Mouse (Mus musculus) neural tube, embryonic 14.5 days (tissue): ENCODE measurements around the gene Tlx3. TPM values are rescaled to one million over a fixed set of nuclear protein-coding genes. Genes with fewer than 3 reads are reported as not detected.

ENCODE experiments used
- ATAC-seq: fragments of 200-750 bp; cut with Nextera tagmentation; 2 replicates; pipeline ENCODE4 v1.8.0; 2017; ENCODE audit warnings: low read depth, mild to moderate bottlenecking, moderate TSS enrichment, moderate library complexity
- H3K27ac ChIP-seq: fragments of 300-500 bp; sonication (generic); 2 replicates; pipeline ENCODE4 v1.5.1; 2014; ENCODE audit warnings: low read depth, mild to moderate bottlenecking, control low read depth, low read length, moderate library complexity, mixed read lengths
- H3K27me3 ChIP-seq: fragments of 300-500 bp; sonication (generic); 2 replicates; pipeline ENCODE4 v1.6.1; 2014; ENCODE audit warnings: low read length; ENCODE audit not compliant: control insufficient read depth, insufficient read depth
- H3K36me3 ChIP-seq: fragments of 300-500 bp; sonication (generic); 2 replicates; pipeline ENCODE4 v1.6.1; 2014; ENCODE audit warnings: low read length, mixed read lengths; ENCODE audit not compliant: control insufficient read depth, insufficient read depth
- H3K4me1 ChIP-seq: fragments of 300-500 bp; sonication (generic); 2 replicates; pipeline ENCODE4 v1.6.1; 2014; ENCODE audit warnings: low read length; ENCODE audit not compliant: control insufficient read depth, insufficient read depth
- H3K4me2 ChIP-seq: fragments of 300-500 bp; sonication (generic); 2 replicates; pipeline ENCODE4 v1.6.1; 2014; ENCODE audit warnings: mild to moderate bottlenecking, low read depth, low read length, control low read depth
- H3K4me3 ChIP-seq: fragments of 300-500 bp; sonication (generic); 2 replicates; pipeline ENCODE4 v1.5.1; 2014; ENCODE audit warnings: low read depth, low read length, control low read depth, mixed read lengths
- H3K9ac ChIP-seq: fragments of 300-500 bp; sonication (generic); replicated peaks from 2 replicates; pipeline ENCODE4 v1.6.1; 2014; ENCODE audit warnings: low read depth, mild to moderate bottlenecking, control low read depth, low read length, mixed read lengths
- H3K9me3 ChIP-seq: fragments of 300-500 bp; sonication (generic); 2 replicates; pipeline ENCODE4 v1.6.1; 2016; ENCODE audit warnings: low read length; ENCODE audit not compliant: control insufficient read depth
- WGBS: fragments of 180-500 bp; shearing (Covaris S2); extraction: QIAGEN DNeasy Blood & Tissue Kit; methylation state at CpG from one replicate; pipeline ENCODE4 v1.1.7; 2014; 5-methylcytosine and 5-hydroxymethylcytosine counted together
- polyA plus RNA-seq: library from polyadenylated mRNA; unstranded; fragments of >200 nt; fragmentation: Nextera tagmentation; extraction: Ambion mirVana; gene quantifications from 2 replicates; pipeline ENCODE4 v1.2.1, GENCODE M21; 2014

Tlx3 gene
- polyA plus RNA-seq, 1 experiment from 2014 or later: 32.9 TPM

- Histone ChIP-seq H3K36me3 (no peaks in the 10 kb centered on the region), H3K4me2 (no peak overlapping the region), H3K9ac (no peak overlapping the region), H3K4me1 (peaks cover 12% of the 10 kb centered on the region), H3K4me3 (no peak overlapping the region), H3K27me3 (peaks cover 40% of the 10 kb centered on the region), H3K27ac (no peak overlapping the region), H3K9me3 (no peaks in the 10 kb centered on the region; the same call in 1 of the 2 replicates)
- ATAC-seq: no peak
- 13% methylated on average over 7 of the region's 7 CpGs for WGBS
Measured at GRCm38 (mm10) chr11:33195061-33195460, 8.3 kb downstream of the Tlx3 start.

DNA sequence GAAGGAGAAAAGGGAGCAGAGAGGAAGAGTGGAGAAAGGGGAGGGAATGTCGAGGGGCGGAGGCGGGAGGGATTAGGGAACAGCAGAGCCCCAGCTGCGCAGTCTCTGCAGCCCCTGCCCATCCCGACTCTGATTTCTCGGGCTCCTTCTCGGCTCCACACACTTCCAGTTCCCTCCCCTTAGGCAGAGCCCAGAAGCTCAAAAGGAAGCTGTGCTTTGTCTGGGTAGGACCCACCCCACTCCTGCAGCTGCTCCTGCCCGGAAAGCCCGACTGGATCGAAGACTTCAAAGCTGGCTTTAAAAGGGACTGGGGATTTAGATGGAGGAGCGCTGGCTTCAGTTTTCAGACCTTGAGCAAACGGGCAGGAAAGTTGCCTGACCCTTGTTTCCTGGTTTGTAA lies 9.7 kb downstream of the Tlx3 start:
- no peak overlapping the region for H3K9ac ChIP-seq
- no peak overlapping the region for H3K27ac ChIP-seq
- under 1% methylated on average over 12 of the region's 12 CpGs for WGBS
- H3K4me1 ChIP-seq: peaks cover 12% of the 10 kb centered on the region
- ATAC-seq: no peak
- no peaks in the 10 kb centered on the region for H3K36me3 ChIP-seq
- no peak overlapping the region for H3K4me2 ChIP-seq
- no peaks in the 10 kb centered on the region; the same call in 1 of the 2 replicates for H3K9me3 ChIP-seq
- no peak overlapping the region for H3K4me3 ChIP-seq
- peaks cover 40% of the 10 kb centered on the region for H3K27me3 ChIP-seq

DNA sequence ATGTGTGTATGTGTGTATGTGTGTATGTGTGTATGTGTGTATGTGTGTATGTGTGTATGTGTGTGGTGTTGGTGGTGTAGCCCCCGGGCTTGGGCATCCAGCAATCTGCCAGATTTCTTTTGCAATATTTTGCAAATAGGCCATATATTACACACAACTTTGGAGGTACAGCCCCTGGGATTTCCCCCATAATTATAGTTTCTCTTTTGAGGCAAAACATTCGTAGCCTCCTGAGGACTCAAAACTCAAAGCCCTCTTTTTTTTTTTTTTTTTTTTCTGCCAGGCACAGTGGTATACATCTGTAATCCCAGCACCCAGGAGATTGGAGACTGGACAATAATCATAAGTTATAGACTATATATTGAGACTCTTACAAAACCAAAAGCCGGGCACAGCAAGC lies 21.6 kb downstream of the Tlx3 start:
- H3K27ac ChIP-seq: no peak overlapping the region
- no peaks in the 10 kb centered on the region for H3K9me3 ChIP-seq
- H3K4me3 ChIP-seq: no peak overlapping the region
- H3K4me1 ChIP-seq: peaks cover 7% of the 10 kb centered on the region; the same call in 1 of the 2 replicates
- no peak overlapping the region for H3K9ac ChIP-seq
- no peak for ATAC-seq
- H3K36me3 ChIP-seq: no peaks in the 10 kb centered on the region
- H3K27me3 ChIP-seq: no peaks in the 10 kb centered on the region; the same call in 1 of the 2 replicates
- no peak overlapping the region for H3K4me2 ChIP-seq
- 74% methylated on average over 3 of the region's 3 CpGs for WGBS

DNA sequence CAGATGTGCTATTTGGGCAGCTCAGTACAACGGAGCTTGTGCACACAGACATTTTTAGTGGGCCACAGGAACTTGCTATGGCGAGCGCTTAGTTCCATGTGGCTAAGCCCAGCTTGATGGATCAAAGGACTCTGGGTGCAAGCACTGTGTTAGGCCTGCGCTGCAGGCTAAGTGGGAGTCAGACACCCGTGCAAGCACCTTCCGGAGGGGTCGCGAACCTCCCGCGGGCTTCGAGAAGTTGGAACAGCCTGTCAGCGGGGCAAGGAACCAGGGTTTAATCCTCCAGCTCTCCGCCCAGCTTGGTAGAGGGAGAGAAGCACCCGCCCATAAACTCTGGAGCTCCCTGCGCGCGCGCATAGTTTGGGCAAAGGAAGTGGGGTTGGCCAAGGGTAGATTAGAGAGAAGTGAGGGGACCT lies 22.7 kb downstream of the Tlx3 start:
- WGBS: 5% methylated on average over 18 of the region's 18 CpGs
- Histone ChIP-seq H3K9ac (0 out of 2 replicates have a peak overlapping the region, but pooled peaks have one; percentile 1), H3K4me3 (no peak overlapping the region)

DNA sequence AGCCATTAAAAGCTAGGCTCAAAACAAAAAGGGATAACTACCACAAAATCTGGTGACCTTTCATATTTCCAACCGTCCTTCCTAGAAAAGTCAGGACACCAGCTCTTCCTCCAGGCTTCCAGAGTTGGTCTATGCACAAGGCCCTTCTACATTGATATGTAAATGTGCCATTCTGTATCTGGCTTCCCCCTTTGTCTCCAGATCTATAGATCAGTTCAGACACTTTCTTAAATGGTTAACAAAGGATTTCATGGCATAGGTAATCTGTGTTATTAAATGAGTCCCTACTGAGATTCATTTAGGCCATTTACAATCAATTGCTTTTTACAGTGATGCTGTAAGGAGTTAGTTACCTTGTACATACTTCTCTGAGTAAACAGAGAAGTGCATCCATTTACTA lies 23.6 kb downstream of the Tlx3 start:
- WGBS: 17% methylated on average over 1 of the region's 1 CpGs
- Histone ChIP-seq H3K4me3 (no peak overlapping the region), H3K9ac (no peak overlapping the region), H3K4me2 (no peak overlapping the region), H3K27me3 (no peaks in the 10 kb centered on the region; the same call in 1 of the 2 replicates), H3K27ac (no peak overlapping the region), H3K4me1 (peaks cover 7% of the 10 kb centered on the region; the same call in 1 of the 2 replicates), H3K36me3 (no peaks in the 10 kb centered on the region), H3K9me3 (no peaks in the 10 kb centered on the region)
- ATAC-seq: no peak

More for the DNA sequence above, 22.7 kb downstream of the Tlx3 start:
- peak overlapping the region; percentile 36; the same call in 1 of the 2 replicates for H3K4me2 ChIP-seq
- no peaks in the 10 kb centered on the region for H3K9me3 ChIP-seq
- H3K27me3 ChIP-seq: no peaks in the 10 kb centered on the region; the same call in 1 of the 2 replicates
- no peak for ATAC-seq
- H3K36me3 ChIP-seq: no peaks in the 10 kb centered on the region
- peaks cover 7% of the 10 kb centered on the region; the same call in 1 of the 2 replicates for H3K4me1 ChIP-seq
- H3K27ac ChIP-seq: no peak overlapping the region

DNA sequence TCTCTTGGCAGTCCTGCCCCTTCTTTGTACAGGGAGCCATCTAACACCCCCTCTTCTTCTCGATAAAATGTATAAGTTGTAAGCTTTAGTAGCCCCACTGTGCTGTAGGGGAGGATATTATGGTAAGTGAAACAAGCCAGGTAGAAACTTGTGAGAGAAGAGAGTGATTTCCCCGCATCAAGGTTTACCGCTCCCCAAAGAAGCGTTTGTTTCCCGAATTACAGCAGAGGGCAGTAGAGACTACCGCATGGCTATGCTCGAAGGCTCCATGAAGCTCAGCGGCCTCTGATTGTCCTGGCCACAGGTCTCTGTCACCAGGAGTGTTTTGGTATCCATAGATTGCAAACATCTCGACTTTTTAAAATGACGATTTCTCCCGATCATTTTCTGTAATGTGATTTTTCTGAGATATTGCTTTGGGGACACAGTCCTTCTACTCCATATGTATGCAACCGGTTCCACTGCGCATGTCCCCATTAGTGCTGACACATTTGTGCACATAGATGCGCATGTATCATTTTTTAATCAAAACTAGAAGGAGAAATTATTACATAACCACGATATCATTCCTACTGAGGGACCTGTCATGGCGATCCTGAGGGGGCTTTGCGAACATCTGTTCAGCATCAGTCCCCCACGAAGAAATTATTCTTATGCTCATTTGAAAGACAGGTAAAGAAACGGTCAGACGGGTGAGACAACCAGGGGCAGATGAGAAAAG lies 26.7 kb downstream of the Tlx3 start:
- Histone ChIP-seq H3K4me2 (no peak overlapping the region), H3K27me3 (no peaks in the 10 kb centered on the region; the same call in 1 of the 2 replicates), H3K4me1 (peaks cover 7% of the 10 kb centered on the region; the same call in 1 of the 2 replicates), H3K36me3 (no peaks in the 10 kb centered on the region), H3K27ac (no peak overlapping the region), H3K9me3 (no peaks in the 10 kb centered on the region), H3K4me3 (no peak overlapping the region), H3K9ac (no peak overlapping the region)
- ATAC-seq: peak; percentile 78; the same call in 1 of the 2 replicates
- 28% methylated on average over 20 of the region's 20 CpGs for WGBS

DNA sequence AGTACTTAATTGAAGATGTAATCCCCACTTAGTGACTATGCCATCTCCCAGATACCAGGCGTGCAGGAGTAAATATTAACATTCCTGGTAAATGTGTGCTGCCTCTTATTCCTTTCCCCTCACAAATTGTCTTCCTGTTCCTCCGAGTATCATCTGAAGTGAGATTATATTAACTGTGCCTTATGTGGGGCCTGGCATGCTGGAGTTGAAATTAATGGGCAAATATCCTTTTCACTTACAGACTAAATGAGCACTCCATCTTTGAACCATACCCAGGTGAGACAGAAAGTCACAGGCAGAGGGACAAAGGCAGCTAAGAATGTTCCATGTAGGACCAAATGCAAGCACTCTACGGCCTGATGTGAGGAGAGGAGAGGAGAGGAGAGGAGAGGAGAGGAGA lies 27.6 kb downstream of the Tlx3 start:
- Histone ChIP-seq H3K9ac (no peak overlapping the region), H3K4me1 (peaks cover 5% of the 10 kb centered on the region; the same call in 1 of the 2 replicates), H3K27me3 (no peaks in the 10 kb centered on the region; the same call in 1 of the 2 replicates), H3K4me2 (no peak overlapping the region), H3K36me3 (no peaks in the 10 kb centered on the region), H3K9me3 (no peaks in the 10 kb centered on the region), H3K4me3 (no peak overlapping the region), H3K27ac (no peak overlapping the region)
- 62% methylated on average over 2 of the region's 3 CpGs for whole genome bisulfite sequencing
- no peak for ATAC-seq

DNA sequence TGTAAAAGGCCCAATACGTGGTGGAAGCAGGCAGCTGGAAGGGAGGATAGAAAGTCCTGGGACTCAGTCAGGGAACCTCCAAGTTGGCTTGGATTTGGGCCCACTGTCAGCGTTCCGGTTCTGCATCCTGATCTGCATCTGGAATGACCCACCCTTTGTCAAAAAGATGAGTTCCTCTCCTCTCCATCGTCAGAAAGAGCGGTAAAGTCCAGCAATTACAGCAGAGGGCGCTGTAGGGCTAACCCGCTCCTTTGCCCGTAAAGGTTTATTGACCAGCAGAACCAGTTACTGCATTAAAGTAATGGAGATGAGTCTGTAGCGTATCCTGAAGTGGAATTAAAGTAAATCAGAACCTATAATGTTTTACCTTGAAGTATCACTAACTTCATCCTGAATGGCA lies 32.9 kb downstream of the Tlx3 start:
- Histone ChIP-seq H3K4me1 (no peaks in the 10 kb centered on the region), H3K27me3 (no peaks in the 10 kb centered on the region), H3K36me3 (no peaks in the 10 kb centered on the region), H3K9ac (no peak overlapping the region), H3K4me3 (no peak overlapping the region), H3K4me2 (no peak overlapping the region), H3K9me3 (no peaks in the 10 kb centered on the region), H3K27ac (no peak overlapping the region)
- ATAC-seq: no peak
- 9% methylated on average over 9 of the region's 9 CpGs for WGBS

- H3K4me2 ChIP-seq: peak within 1 kb of the TSS; percentile 98
- peak within 1 kb of the TSS; percentile 90 for H3K9ac ChIP-seq
- no peaks in the 10 kb centered on the region for H3K27me3 ChIP-seq
- peak; percentile 96 for ATAC-seq
- WGBS: 3% methylated on average over 49 of the region's 49 CpGs
- no peaks in the 10 kb centered on the region for H3K9me3 ChIP-seq
- H3K36me3 ChIP-seq: peaks cover 26% of the 10 kb centered on the region
- H3K27ac ChIP-seq: peak within 1 kb of the TSS; percentile 98
- H3K4me1 ChIP-seq: peaks cover 10% of the 10 kb centered on the region
- H3K4me3 ChIP-seq: peak within 1 kb of the TSS; percentile 82
Measured at GRCm38 (mm10) chr11:33162998-33163506, 40.3 kb downstream of the Tlx3 start, which contains the start of gene Npm1. Gene Npm1, minus strand, starts transcription at chr11:33163206.
